Mouse (Mus musculus) granulocyte monocyte progenitor cell, adult 5-6 weeks (primary cell): Measurements from ENCODE around the gene Stard13. TPM values are rescaled to one million over a fixed set of nuclear protein-coding genes. Genes with fewer than 3 reads are reported as not detected.

Experiments
- ATAC-seq: replicated peaks from 2 replicates; pipeline ENCODE4 v1.8.0; 2016; ENCODE audit warnings: mild to moderate bottlenecking, moderate TSS enrichment, inconsistent platforms; ENCODE audit not compliant: poor library complexity, severe bottlenecking
- total RNA-seq, 2 experiments: library from RNA; stranded (forward) in 1 of 2; stranded (reverse) in 1 of 2; fragments of 200-712, 200-1000 nt in 1 of 2; fragments of >200 nt in 1 of 2; fragmentation: Nextera tagmentation in 1 of 2; gene quantifications; 2 replicates each; pipeline ENCODE4 v1.2.3; 2014 to 2017

Gene Stard13
- total RNA-seq, 2 experiments from 2014 or later: not detected

- ATAC-seq: no peak
Observed at GRCm38 (mm10) chr5:151110461-151110908, 123.2 kb downstream of the Stard13 start.

GRCm38 (mm10) chr5:151109822-151110221, 123.8 kb downstream of the Stard13 start:
- no peak for ATAC-seq

GRCm38 (mm10) chr5:151108955-151109354, 124.7 kb downstream of the Stard13 start:
- no peak for ATAC-seq

- peak; percentile 43 for ATAC-seq
Observed at GRCm38 (mm10) chr5:151108291-151108897, 125.2 kb downstream of the Stard13 start.

GRCm38 (mm10) chr5:151106841-151107240, 126.8 kb downstream of the Stard13 start:
- ATAC-seq: no peak

GRCm38 (mm10) chr5:151105054-151105971, 128.3 kb downstream of the Stard13 start:
- ATAC-seq: no peak

GRCm38 (mm10) chr5:151104354-151105053, 129.1 kb downstream of the Stard13 start:
- no peak for ATAC-seq

- ATAC-seq: no peak
Observed at GRCm38 (mm10) chr5:151103284-151103683, 130.4 kb downstream of the Stard13 start.

- peak; percentile 30; the same call in 1 of the 2 replicates for ATAC-seq
Observed at GRCm38 (mm10) chr5:151102262-151102661, 131.4 kb downstream of the Stard13 start.

- ATAC-seq: no peak
Observed at GRCm38 (mm10) chr5:151096012-151096411, 137.6 kb downstream of the Stard13 start.

- no peak for ATAC-seq
Observed at GRCm38 (mm10) chr5:151092886-151093665, 140.6 kb downstream of the Stard13 start.

GRCm38 (mm10) chr5:151090996-151091395, 142.6 kb downstream of the Stard13 start:
- ATAC-seq: no peak

- ATAC-seq: no peak
Observed at GRCm38 (mm10) chr5:151089201-151089600, 144.4 kb downstream of the Stard13 start.

- ATAC-seq: peak; percentile 35; the same call in 1 of the 2 replicates
Observed at GRCm38 (mm10) chr5:151086425-151087202, 147.0 kb downstream of the Stard13 start.

- no peak for ATAC-seq
Observed at GRCm38 (mm10) chr5:151085749-151086148, 147.9 kb downstream of the Stard13 start.

- no peak for ATAC-seq
Observed at GRCm38 (mm10) chr5:151080276-151080675, 153.4 kb downstream of the Stard13 start.

GRCm38 (mm10) chr5:151077953-151078352, 155.7 kb downstream of the Stard13 start:
- ATAC-seq: no peak

GRCm38 (mm10) chr5:151076917-151077316, 156.7 kb downstream of the Stard13 start:
- no peak for ATAC-seq

GRCm38 (mm10) chr5:151074282-151074681, 159.4 kb downstream of the Stard13 start:
- no peak for ATAC-seq
